Mouse (Mus musculus) kidney, postnatal 25 days (tissue): ENCODE measurements around the gene Gm20388.
"Not testable (repeated sequence)": the region's sequence is repeated elsewhere in the genome, so short reads cannot be mapped to it uniquely, and the experiment has no call there.

ENCODE experiments used
- DNase-seq, 2 experiments: peaks; one replicate each; pipeline ENCODE4 v3.0.0; 2021; ENCODE audit warnings: mixed read lengths in 2 of 2

Gm20388 gene

DNA sequence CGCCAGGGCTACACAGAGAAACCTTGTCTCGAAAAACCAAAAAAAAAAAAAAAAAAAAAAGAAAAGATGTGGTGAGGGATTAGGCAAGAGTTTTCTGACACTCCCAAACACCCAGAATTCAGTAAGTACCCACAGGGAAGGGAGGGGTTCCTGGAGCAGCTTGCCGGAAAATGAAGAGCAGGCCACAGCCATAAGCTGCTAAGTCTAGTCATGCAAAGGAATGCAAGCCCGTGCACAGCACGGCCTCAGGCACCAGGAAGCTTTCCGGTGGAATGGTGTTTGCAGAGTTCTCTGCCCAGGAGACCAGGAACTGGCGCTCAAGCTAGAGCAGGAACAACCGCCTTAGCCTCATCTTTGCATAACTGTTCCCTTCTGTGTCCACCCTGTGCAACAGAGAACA is 3189.6 kb downstream of the Gm20388 start:
- DNase-seq = peak in 1 of 2 experiments; percentile 43

DNA sequence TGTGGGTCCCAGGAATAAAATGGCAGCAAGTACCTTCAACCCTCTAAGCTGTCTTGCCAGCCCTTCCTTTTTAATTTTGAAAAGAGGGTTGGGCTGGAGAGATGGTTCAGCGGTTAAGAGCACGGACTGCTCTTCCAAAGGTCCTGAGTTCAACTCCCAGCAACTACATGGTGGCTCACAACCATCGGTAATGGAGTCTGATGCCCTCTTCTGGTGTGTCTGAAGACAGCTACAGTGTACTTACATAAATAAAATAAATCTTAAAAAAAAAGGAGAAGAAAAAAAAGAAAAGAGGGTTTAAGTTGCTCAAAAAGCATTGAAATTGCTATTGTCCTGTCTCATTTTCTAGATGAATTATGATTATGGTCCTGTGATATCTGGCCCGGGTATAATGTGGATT is 3190.6 kb downstream of the Gm20388 start:
- no peak for DNase-seq

DNA sequence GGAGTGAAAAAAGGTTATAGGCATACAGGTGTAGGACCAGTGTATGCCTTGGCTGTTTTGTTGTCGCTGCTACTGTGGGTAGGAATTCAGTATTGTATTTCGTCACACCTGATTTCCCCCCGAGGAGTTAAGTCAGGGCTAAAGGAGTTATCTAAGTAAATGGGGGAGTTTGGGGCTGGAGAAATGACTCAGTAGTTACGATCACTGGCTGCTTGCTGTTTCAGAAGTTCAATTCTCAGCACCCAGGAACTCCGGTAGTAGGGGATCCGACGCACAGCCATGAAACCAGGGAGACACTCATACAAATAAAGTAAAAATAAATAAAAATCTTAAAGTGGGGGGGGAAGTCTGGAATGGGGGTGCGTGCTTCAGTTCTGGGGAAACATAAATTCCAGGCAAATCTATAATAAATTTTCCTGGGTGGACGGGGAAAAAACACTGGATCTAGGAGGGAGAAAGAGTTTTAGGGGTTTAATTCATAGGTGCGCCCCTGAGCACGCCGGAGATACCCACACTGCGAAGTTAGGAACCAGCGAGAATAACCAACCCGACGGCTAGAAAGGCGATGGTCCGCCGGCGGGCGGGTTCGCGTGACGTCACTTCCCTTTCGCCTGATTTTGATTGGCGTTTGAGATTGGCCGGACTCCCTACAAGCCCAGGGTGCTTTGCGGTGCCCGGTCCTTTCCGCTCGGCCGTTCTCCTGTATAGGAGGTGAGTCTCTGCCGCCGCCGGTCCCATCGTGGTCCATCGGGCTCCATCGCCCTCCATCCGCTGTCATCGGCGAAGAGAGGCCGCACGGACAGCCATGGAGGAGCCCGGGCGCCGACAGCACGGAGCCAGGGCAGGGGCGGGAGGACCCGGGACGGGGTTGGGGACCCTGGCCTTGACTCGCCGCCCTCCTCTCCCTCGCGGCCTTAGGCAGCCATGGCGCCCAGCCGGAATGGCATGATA is 3191.4 kb downstream of the Gm20388 start, which contains the start of gene Rpl13:
Rpl13 (plus strand) TSS at position 616 of the 951 bp plus-strand sequence.
- DNase-seq = peak; percentile 98

DNA sequence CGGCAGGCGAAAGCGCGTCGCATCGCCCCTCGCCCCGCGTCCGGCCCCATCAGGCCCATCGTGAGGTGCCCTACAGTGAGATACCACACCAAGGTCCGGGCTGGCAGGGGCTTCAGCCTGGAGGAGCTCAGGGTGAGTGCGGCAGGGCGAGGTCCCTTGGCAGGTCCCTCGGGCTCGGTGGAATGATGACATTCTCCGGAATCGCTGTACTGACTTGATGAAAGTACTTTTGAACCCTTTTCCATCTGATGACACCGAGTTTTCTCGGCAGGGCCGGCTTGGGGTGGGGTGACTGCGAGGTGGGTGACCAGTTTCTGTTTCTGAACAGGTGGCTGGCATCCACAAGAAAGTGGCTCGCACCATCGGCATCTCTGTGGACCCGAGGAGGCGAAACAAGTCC is 3192.2 kb downstream of the Gm20388 start:
- DNase-seq = not testable (repeated sequence)

DNA sequence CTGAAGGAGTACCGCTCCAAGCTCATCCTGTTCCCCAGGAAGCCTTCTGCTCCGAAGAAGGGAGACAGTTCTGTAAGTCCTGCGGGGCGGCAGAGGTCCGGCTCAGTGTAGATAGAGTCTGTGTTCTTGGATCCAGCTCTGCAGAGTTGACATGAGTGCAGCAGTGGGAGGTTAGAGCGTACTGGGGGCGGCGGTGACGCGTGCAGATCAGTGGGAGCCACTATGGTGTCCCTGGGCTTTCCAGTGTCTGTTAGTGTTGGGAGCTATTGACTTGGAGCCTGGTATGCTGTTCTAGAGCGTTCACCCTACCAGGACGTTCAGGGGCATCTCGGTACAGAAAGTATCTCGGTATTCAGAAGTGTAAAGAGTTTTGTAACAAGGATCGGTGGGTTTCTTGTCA is 3192.6 kb downstream of the Gm20388 start:
- no peak for DNase-seq

DNA sequence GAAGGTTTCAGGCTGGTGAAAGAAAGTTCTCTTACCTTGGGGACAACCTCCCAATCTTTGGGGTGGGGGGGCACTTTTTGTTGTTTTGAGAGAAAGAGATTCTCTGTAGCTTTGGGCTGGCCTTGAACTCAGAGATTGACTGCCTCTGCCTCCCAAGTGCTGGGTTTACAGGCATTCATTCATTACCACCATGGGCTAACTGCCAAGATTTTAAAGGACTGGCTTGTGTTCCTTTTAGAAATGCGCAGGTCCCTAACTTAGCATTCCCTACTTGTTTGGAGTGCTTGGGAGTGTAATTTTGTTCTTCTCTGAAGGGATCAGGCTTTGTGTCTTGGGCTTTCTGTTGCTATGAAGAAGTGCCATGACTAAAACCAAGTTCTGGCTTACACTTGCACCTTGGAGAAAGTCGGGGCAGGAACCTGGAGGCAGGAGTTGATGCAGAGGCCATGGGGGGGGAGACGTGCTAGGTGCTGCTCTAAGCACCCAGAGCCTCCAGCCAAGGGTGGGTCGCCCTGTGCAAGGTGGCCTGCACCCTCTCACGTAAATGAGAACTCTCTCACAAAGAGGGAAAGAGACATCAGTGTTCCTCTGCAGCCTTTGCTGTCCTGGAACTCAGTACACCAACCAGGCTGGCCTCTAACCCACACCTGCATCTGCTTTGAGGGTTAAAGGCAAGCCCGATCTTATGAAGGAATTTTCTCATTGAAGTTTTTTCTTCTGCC is 3193.6 kb downstream of the Gm20388 start:
- DNase-seq = no peak

DNA sequence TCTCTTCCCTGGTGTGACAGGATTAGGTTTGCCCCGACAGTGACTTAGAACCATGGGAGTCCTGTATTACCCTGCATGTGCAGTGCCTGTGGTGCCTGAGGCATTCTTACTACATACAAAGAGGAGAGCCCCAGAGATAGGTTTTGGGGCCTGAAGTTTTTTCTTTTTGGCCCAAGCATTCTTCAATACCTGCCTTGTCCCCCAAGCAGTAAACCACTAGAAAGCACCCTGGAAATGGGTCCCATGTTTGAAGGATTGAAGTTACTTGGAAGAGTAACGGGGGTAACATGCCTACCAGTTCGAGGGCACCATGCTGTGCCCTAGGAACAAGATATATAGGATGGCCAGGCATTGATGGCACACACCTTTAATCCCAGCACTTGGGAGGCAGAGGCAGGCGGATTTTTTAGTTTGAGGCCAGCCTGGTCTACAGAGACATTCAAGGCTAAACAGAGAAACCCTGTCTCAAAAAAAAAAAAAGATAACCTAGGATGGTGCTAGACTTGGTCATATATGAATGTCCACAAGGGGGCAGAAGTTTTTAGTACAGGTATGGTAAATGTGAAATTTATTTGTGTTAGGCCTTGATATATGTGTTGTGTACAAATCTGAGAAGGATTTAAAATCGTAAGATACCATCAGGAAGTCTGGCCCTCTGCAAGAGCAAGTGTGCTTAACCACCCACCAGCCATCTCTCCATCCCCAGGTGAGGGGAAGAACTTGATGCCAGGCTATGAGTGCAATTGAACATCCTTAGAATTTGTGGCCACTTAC is 3195.1 kb downstream of the Gm20388 start:
- DNase-seq = peak in 1 of 2 experiments; percentile 41

DNA sequence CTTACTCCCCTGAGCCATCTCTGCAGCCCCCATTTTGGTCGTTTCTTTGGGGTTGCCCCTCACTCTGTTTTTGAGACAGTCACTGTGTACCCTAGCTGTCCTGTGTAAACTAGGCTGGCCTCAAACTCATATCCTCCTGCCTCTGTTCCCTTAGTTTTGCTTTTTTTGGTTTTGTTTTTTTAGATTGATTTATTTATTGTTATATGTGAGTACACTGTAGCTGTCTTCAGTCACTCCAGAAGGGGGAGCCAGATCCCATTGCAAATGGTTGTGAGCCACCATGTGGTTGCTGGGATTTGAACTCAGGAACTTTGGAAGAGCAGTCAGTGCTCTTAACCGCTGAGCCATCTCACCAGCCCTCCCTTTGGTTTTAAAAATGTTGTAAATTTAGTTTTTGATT is 3195.9 kb downstream of the Gm20388 start:
- DNase-seq = peak in 1 of 2 experiments; percentile 33

DNA sequence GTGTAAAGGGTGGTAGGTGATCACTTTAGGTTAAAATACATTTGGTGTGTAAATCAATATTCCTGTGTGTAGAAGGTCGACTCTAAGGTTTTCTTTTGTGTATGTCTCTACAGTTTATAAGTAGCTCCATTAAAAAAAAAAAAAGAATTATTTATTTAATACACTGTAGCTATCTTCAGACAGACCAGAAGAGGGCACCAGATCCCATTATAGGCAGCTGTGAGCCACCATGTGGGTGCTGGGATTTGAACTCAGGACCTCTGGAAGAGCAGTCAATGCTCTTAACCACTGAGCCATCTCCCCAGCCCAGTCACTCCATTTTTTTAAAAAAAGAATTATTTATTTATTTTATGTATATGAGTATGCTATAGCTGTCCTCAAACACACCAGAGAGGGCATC is 3197.4 kb downstream of the Gm20388 start:
- no peak for DNase-seq

DNA sequence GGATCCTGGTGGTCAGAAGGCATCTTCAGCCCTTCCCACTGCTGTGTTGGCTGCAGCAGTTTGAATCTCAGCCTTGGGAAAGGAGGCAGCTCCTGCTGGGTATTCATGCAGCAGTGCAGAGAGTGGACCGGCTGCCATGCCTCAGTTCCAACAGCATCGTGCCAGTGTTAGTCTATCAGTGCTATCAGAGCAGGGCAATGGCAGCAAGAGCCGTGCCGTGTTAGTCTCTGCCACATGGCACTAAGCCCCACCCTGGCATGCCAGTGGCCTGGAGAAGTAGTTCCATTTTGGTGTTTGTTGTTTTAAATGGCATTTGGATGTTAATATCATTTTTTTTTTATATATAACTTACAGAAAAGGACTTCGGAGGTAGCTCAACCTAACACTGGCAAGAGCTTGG is 3198.3 kb downstream of the Gm20388 start:
- DNase-seq = peak in 1 of 2 experiments; percentile 25

DNA sequence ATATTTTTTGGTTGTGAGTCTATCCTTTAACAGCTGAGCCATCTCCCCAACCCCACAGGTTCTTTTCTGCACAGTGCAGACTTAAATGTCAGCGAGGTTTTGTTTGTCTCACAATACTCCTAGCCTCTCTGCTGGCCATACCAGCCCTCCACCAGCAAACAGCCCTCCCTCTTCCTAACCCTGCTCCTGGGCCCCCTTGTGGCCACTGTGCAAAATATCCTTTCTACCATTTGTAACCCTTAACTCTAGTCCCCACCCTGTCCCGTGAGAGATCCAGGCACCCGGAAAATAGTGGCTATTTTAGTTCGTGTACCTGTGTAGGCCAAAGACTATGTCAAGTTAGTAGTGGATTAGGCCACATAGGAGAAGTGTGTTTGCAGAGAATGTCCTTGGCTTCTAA is 3200.0 kb downstream of the Gm20388 start:
- peak; percentile 44 to 61 for DNase-seq

DNA sequence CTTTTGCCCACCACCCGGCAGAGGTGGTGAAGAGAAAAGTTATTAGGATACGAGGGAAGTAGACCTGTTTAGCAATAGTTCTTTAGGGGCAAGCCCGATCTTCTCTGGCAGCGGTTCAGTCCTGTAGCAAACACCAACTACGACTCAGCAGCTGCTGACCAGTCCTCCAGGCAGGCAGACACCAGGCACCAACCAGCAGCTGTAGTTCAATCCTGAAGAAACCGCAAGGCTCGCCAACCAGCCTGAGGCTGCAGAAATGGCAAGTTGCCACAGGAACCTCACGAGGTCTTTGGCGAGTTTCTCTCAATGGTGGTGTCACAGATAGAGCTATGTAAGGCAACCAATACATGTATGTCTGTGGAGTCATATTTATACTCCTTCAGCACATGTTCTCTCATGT is 3202.3 kb downstream of the Gm20388 start:
- peak in 1 of 2 experiments; percentile 44 for DNase-seq

DNA sequence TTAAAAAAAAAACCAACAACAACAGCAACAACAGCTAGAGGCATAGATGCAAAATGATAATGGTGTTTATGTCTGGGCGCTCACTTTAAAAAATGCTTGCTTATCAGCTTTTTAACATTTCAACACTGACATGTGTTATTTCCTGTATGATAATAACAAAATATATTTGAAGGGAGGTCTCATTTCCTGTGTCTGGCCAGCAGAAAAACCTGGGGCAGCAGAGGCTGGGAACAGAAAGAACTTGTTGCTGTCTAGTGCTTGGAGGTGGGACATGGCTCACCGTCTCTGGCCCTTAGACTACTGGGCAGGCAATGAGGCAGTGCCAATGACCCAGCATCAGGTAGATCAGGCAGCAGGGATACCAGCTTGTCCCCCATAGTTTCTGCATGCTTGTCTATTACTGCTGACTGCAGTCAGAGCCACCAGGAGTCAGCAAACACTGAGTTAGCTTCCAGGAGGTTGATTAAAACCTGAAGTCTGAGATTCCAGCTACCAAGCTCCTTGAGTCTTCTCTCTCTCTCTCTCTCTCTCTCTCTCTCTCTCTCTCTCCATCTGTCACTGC is 3203.3 kb downstream of the Gm20388 start:
- peak in 1 of 2 experiments; percentile 50 for DNase-seq

DNA sequence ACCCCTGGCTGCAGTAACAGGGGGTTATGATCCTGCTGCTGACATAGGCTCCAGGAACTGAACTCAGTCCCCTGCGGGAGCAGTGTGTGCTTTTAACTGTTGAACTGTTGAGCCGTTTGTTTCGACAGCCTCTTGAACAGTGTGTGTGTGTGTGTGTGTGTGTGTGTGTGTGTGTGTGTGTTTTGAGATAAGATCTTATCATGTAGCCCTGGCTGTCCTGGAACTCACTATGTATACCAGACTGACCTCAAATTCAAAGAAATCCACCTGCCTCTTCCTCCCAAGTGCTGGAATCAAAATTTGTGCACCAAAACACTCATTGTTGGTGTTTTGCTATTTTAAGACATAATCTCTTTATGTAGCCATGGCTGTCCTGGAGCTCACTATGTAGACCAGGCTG is 3204.0 kb downstream of the Gm20388 start:
- no peak for DNase-seq

DNA sequence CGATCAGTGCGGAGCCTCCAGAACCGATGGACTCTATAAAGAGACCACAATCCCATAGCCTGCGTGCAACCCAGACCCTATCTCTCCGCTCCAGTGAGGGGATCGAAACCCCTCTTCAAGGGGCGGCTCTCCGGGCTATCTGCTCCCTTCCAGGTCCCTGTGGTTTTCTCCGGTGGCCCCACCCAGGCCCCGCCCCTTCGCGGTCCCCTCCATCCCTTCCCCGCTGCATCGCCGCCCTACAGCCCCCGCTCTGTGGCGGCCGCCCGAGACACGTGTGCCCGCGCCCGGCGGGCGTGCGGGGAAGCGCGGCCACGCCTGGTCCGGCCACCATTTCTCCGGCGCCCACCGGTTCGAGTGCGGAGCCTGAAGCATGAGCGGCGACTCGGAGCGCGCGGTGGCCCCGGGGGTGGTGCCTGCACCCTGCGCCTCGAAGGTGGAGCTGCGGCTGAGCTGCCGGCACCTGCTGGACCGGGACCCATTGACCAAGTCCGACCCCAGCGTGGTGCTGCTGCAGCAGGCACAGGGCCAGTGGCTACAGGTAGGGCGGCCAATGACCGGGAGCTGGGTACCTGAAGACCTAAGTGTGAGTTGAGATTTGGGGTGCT is 3206.6 kb downstream of the Gm20388 start, which contains the start of gene Cpne7:
Cpne7 (plus strand) TSS at position 248 of the 605 bp plus-strand sequence.
- peak in 1 of 2 experiments; percentile 45 for DNase-seq

DNA sequence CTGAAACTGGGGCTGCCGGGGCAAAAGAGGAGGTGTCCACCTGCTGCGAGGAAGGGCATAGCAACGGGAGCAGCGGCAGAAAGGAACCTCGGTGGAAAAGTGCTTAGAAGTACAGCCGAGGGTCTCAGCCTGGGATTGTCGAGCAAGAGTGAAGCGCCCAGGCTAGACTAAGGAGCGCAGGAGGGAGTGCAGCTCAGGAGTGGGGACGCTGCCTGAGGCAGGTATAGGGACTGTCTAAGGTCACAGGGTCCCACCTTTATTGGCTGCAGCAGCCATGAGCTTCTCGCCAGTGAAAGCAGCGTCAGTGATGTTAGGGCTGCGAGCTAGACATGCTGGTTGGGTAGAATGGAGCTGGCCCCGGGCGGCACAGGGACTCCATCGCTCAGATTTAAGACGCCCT is 3207.1 kb downstream of the Gm20388 start:
- DNase-seq = no peak

DNA sequence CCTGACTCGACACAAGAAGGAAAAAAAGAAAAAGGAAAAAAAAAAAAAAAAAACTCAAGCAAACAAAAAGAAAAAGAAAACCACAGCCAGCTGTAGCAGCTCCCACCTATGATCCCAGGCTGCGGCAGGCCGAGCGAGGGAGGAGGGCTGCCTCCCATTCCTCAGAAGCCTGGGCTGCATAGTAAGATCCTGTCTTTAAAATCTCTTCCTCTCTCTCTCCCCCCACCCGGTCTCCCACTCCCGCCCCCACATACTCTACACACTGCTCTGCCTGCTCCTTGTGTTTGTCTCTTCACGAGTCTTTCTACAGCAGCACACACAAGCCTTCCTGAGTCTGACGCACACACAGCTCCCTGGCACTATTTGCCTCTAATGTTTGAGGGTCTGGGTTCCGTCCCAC is 3211.4 kb downstream of the Gm20388 start:
- no peak for DNase-seq

DNA sequence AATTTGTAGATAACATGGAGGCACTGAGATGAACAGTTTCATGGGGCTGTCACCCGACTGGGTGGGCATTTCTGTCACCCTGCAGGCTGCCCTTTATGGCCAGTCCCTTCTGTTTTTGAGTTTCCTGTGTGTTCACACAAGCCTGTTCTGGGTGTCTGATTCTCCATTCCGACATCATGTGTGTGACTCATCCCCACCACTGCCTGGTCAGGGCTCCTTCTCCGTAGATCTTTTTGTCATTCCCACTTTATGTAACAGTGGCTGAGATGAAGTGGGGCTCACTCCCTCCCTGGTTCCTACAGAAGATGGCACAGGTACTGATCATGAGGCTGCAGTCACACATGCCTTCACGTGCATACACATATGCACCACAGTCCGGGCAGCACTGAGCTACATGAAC is 3212.0 kb downstream of the Gm20388 start:
- DNase-seq = no peak

DNA sequence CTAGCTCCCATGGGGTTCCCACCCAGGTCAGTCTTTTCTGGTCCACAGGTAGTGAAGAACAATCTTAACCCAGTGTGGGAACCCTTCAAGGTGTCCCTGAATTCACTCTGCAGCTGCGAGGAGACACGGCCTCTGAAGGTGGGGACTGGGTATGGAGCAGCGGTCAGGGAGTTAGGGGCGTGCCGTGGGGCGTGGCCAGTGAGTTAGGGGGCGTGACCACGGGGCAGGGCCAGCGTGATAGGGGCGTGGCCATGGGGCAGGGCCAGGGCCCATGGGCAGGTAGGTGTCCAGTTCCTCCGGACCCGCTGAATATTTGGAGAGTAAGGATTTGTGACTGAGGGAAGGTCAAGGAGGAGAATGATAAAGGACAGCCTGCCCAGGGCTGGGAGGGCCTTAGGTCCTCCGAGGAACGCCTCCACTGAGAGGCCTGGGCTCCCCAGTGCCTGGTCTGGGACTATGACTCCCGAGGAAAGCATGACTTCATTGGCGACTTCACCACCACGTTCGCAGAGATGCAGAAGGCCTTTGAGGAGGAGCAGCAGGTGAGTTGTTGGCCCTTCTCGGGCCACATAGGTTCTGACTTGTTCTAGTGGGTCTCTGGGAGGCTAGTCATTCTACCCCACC is 3215.7 kb downstream of the Gm20388 start:
- peak; percentile 77 to 84 for DNase-seq

DNA sequence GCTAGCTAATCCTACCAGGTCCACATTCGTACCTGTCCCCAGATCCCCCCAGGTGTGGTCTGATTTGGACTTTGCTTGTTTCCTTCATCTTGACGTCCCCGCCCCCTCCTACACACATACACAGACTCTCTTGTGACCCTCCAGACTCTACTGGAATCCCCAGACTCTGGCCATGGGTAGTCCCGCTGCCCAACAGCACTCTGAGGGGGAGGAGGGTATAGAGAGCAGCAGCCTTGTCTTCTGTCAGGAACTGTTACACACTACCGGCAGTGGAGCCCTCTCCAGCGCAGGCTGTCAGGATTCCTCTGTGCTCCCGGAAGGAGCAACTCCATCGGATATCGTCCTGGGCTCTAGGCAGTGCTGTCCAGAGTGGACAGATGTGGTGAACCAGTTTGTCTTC is 3220.4 kb downstream of the Gm20388 start:
- DNase-seq = no peak

DNA sequence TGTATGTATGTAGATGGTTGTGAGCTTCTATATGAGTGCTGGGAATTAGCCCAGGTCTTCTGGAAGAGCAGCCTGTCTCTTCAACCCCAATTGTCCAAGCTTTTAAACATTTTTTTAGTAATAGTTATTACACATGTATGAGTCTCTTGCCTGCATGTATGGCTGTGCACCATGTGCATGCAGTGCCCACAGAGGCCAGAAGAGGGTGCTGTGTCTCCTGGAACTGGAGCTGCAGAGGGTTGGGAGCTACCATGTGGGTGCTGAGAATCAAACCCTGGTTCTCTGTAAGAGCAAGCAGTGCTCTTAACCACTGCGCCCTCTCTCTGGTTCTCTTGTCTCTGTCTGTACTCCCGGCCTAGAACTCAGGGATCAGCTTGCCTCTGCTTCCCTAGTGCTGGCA is 3222.3 kb downstream of the Gm20388 start:
- no peak for DNase-seq
